Mouse (Mus musculus) myocyte (in vitro differentiated cells): Measurements from ENCODE around the gene Ttc32. TPM values are rescaled to one million over a fixed set of nuclear protein-coding genes. Genes with fewer than 3 reads are reported as not detected.

Experiments
- H3K27me3 ChIP-seq: one replicate; pipeline ENCODE4 v1.6.1; 2011; ENCODE audit not compliant: control insufficient read depth, insufficient read depth, insufficient read length
- H3K36me3 ChIP-seq: one replicate; pipeline ENCODE4 v1.6.1; 2011; ENCODE audit not compliant: control insufficient read depth, insufficient read depth
- H3K4me2 ChIP-seq: one replicate; pipeline ENCODE4 v1.6.1; 2011; ENCODE audit warnings: low read depth, control low read depth
- H3K4me3 ChIP-seq: one replicate; pipeline ENCODE4 v1.5.1; 2011; ENCODE audit warnings: mild to moderate bottlenecking, control low read depth, moderate library complexity
- H3K79me2 ChIP-seq: one replicate; pipeline ENCODE4 v1.6.1; 2011; ENCODE audit not compliant: control insufficient read depth, insufficient read depth
- H3ac ChIP-seq: one replicate; pipeline ENCODE4 v1.6.1; 2011; ENCODE audit not compliant: control insufficient read depth, insufficient read length
- CEBPB ChIP-seq: IDR thresholded peaks from 2 replicates; pipeline ENCODE4 v1.6.1; 2011; ENCODE audit warnings: mild to moderate bottlenecking, moderate library complexity; ENCODE audit not compliant: poor library complexity, insufficient read depth, severe bottlenecking
- E2F4 ChIP-seq: IDR thresholded peaks from one replicate; pipeline ENCODE4 v1.6.1; 2011; ENCODE audit warnings: mild to moderate bottlenecking, control low read depth, moderate library complexity; ENCODE audit not compliant: insufficient read depth
- MAX ChIP-seq: IDR thresholded peaks from one replicate; pipeline ENCODE4 v1.6.1; 2011; ENCODE audit warnings: low read depth, mild to moderate bottlenecking, control low read depth
- MYOD1 ChIP-seq, 3 experiments: IDR thresholded peaks; one replicate each; pipeline ENCODE4 v1.6.1; 2011; ENCODE audit warnings: control low read depth in 2 of 3, low read depth in 2 of 3, mild to moderate bottlenecking in 2 of 3, moderate library complexity in 1 of 3; ENCODE audit not compliant: insufficient read length in 2 of 3, control insufficient read depth in 1 of 3
- MYOG ChIP-seq, 3 experiments: IDR thresholded peaks; one replicate each; pipeline ENCODE4 v1.6.1; 2011; ENCODE audit warnings: control low read depth in 2 of 3, low read depth in 2 of 3, mild to moderate bottlenecking in 2 of 3; ENCODE audit not compliant: insufficient read length in 2 of 3, control insufficient read depth in 1 of 3, insufficient read depth in 1 of 3
- POLR2A ChIP-seq: IDR thresholded peaks from one replicate; pipeline ENCODE4 v1.6.1; 2011; ENCODE audit warnings: low read depth, mild to moderate bottlenecking, control low read depth, moderate library complexity; ENCODE audit not compliant: insufficient read length
- POLR2AphosphoS2 ChIP-seq: IDR thresholded peaks from one replicate; pipeline ENCODE4 v1.6.1; 2011; ENCODE audit warnings: low read depth, control low read depth; ENCODE audit not compliant: insufficient read length
- REST ChIP-seq: IDR thresholded peaks from one replicate; pipeline ENCODE4 v1.6.1; 2011; ENCODE audit warnings: mild to moderate bottlenecking, control low read depth, moderate library complexity; ENCODE audit not compliant: insufficient read depth, insufficient read length
- SRF ChIP-seq: IDR thresholded peaks from one replicate; pipeline ENCODE4 v1.6.1; 2011; ENCODE audit warnings: low read depth; ENCODE audit not compliant: control insufficient read depth, insufficient read length
- TCF12 ChIP-seq: IDR thresholded peaks from one replicate; pipeline ENCODE4 v1.6.1; 2011; ENCODE audit warnings: mild to moderate bottlenecking, control low read depth; ENCODE audit not compliant: poor library complexity, insufficient read depth, severe bottlenecking
- TCF3 ChIP-seq: IDR thresholded peaks from one replicate; pipeline ENCODE4 v1.6.1; 2011; ENCODE audit warnings: low read depth, control low read depth; ENCODE audit not compliant: insufficient read length
- USF1 ChIP-seq: IDR thresholded peaks from one replicate; pipeline ENCODE4 v1.6.1; 2011; ENCODE audit warnings: low read depth, mild to moderate bottlenecking, control low read depth, moderate library complexity
- polyA plus RNA-seq: library from polyadenylated mRNA; unstranded; fragments of >200 nt; fragmentation: generic; extraction: Trizol; gene quantifications from one replicate; pipeline ENCODE4 v1.2.1, GENCODE M21; 2012; ENCODE audit warnings: missing spikeins

Gene Ttc32
- polyA plus RNA-seq, 1 experiment, result 4.5 TPM

DNA sequence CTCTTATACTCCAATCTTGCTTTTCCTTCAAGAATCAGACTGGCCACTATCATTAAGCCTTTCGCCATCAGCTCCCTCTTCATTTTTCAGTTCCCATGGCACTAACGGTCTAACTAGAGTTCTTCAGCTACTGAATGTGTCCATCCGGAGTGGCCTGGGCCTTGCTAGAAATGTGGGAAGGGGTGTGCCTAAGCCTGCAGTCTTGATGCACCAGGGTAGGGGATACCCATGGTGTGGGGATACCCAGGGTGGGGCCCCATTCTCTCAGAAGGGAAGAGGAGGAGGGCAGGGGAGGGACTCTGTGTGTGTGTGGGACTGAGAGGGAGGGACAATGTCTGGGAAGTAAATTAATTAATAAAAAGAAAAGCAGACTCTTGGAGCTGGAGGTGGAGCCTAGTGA is 13.0 kb downstream of the Ttc32 start:
- Histone ChIP-seq H3ac (no peak overlapping the region), H3K27me3 (no peaks in the 10 kb centered on the region), H3K36me3 (no peaks in the 10 kb centered on the region), H3K4me3 (no peak overlapping the region), H3K4me2 (no peak overlapping the region), H3K79me2 (no peaks in the 10 kb centered on the region)
- TF ChIP-seq MYOG (IDR thresholded peaks at IDR 0.05; ENCODE audit: control insufficient read depth in 1 of 3, insufficient read depth in 1 of 3, insufficient read length in 2 of 3, low read depth in 2 of 3) (no peak), POLR2A (no peak), E2F4 (no peak), TCF12 (no peak), CEBPB (no peak), MYOD1 (IDR thresholded peaks at IDR 0.05; ENCODE audit: control insufficient read depth in 1 of 3, insufficient read length in 2 of 3, low read depth in 2 of 3) (no peak), REST (no peak), USF1 (no peak), POLR2AphosphoS2 (no peak), MAX (no peak), SRF (no peak), TCF3 (no peak)

DNA sequence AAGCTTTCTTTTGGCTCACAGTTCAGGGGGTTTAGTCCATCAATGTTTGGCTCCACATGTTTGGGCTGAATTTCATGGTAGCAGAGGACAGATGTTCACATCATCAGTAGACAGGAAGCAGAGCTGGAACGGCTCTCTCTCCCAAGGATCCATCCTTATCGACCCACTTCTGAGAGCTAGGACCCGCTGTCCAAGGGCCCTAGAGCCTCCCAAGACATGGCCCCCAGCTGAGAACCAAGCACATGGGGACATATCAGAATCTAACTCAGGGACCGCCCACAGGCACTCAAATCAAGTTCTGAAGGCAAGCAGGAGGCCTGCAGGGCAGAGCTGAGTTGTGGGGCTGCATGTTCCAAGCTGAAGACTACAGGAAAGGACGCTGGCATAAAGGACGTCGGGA is 14.9 kb downstream of the Ttc32 start:
- no peak overlapping the region for H3K4me3 ChIP-seq
- no peaks in the 10 kb centered on the region for H3K79me2 ChIP-seq
- no peaks in the 10 kb centered on the region for H3K27me3 ChIP-seq
- no peak overlapping the region for H3K4me2 ChIP-seq
- H3K36me3 ChIP-seq, result no peaks in the 10 kb centered on the region
- no peak overlapping the region for H3ac ChIP-seq
- no peak for TF ChIP-seq TCF3

DNA sequence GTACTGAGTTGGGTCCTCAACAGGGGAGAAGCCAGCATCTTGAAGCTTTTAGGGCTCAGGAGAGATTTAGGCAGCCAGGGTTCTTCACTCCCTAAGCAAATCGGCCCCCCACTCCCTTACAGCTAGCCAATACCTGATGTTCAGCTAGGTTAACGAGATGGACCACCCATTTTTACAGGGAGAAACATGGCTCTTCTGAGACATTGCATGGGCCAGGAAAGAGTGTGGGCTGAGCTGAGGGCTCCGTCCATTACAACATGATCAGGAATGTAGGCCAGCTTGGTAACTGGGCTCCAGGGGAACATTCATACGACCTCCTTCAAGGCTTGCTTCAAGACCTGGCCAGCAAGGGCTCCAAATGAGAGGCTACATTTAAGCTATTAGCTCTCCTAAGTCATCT is 16.9 kb downstream of the Ttc32 start:
- no peak overlapping the region for H3ac ChIP-seq
- no peak for TF ChIP-seq E2F4
- no peak for TF ChIP-seq CEBPB
- TF ChIP-seq SRF, result no peak
- TF ChIP-seq TCF3, result no peak
- no peak for TF ChIP-seq MYOD1 (IDR thresholded peaks at IDR 0.05; ENCODE audit: control insufficient read depth in 1 of 3, insufficient read length in 2 of 3, low read depth in 2 of 3)
- TF ChIP-seq POLR2AphosphoS2, result no peak
- TF ChIP-seq POLR2A, result no peak
- TF ChIP-seq TCF12, result no peak
- no peak for TF ChIP-seq MYOG (IDR thresholded peaks at IDR 0.05; ENCODE audit: control insufficient read depth in 1 of 3, insufficient read depth in 1 of 3, insufficient read length in 2 of 3, low read depth in 2 of 3)
- TF ChIP-seq REST, result no peak
- TF ChIP-seq USF1, result no peak
- no peak for TF ChIP-seq MAX

DNA sequence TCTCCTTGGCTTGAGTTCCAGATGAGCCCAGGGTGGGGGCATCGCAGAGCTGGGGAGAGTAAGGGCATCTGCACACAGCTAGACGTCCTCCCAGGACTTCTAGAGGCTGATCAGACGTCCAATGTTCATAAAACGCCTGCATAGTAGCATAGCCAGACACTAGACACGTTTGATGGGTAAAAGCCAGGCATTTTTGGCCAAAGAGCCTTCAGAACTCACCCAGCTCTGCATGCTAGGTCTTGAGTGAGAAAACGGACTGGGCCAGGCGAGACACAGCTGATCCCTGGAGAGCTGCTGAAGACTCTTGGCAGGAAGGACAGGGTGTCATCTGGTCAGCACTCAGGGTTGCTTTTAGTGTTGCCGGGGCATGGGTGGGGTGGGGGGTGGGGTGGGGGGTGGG is 18.3 kb downstream of the Ttc32 start:
- TF ChIP-seq TCF12 (no peak), REST (no peak), MYOD1 (IDR thresholded peaks at IDR 0.05; ENCODE audit: control insufficient read depth in 1 of 3, insufficient read length in 2 of 3, low read depth in 2 of 3) (no peak)
- H3K36me3 ChIP-seq, result no peaks in the 10 kb centered on the region
- no peak overlapping the region for H3K4me3 ChIP-seq
- H3K79me2 ChIP-seq, result no peaks in the 10 kb centered on the region
- H3ac ChIP-seq, result no peak overlapping the region
- H3K27me3 ChIP-seq, result no peaks in the 10 kb centered on the region
- H3K4me2 ChIP-seq, result no peak overlapping the region

More for the DNA sequence above, 16.9 kb downstream of the Ttc32 start:
- Histone ChIP-seq H3K36me3 (no peaks in the 10 kb centered on the region), H3K27me3 (no peaks in the 10 kb centered on the region), H3K4me3 (no peak overlapping the region), H3K4me2 (no peak overlapping the region), H3K79me2 (no peaks in the 10 kb centered on the region)

DNA sequence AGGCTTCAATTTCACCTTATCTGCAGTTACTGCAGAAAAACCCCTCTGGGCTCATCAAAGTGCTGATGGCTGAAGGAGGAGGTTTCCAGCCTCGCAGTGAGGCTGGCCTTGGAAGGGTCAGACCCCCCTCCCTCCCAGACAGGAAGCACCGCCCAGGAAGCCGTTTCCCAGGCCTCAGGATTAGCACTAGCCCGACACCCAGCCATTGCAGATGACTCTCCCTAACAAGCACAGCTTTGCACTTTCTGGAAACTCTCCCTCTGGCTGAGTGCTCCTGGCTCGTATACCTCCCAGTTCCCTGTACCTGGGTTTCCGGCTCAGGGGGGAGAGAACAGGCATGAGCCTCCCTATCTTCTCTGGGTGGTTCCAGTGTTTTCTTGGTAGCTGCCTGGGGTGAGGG is 21.0 kb downstream of the Ttc32 start:
- Histone ChIP-seq H3K4me3 (no peak overlapping the region), H3K79me2 (no peaks in the 10 kb centered on the region), H3K36me3 (no peaks in the 10 kb centered on the region), H3K27me3 (no peaks in the 10 kb centered on the region), H3K4me2 (no peak overlapping the region), H3ac (no peak overlapping the region)
- no peak for TF ChIP-seq MAX
